Mouse (Mus musculus) heart, adult 2 months (tissue): ENCODE data around the gene Entpd5.
A peak's percentile ranks its signal among the peaks of the same experiment; 100 is the strongest.

Experiments used
- CTCF ChIP-seq: fragments of 200-600 bp; IDR thresholded peaks from 2 replicates; pipeline ENCODE4 v1.8.1; 2022; ENCODE audit warnings: antibody characterized with exemption, mild to moderate bottlenecking, moderate library complexity
- EP300 ChIP-seq: fragments of 200-500 bp; IDR thresholded peaks from 2 replicates; pipeline ENCODE4 v1.6.1; 2011; ENCODE audit warnings: low read depth, low read length, control low read depth; ENCODE audit not compliant: insufficient read depth
- POLR2A ChIP-seq: fragments of 200-500 bp; IDR thresholded peaks from 2 replicates; pipeline ENCODE4 v1.6.1; 2011; ENCODE audit warnings: mild to moderate bottlenecking, low read depth, low read length, control low read depth; ENCODE audit not compliant: insufficient read depth

- TF ChIP-seq CTCF, result no peak
- TF ChIP-seq POLR2A, result peak; percentile 84
- no peak for TF ChIP-seq EP300
Measured at GRCm38 (mm10) chr12:84416834-84417604, 8.2 kb upstream of the Entpd5 start, which contains the start of gene Rnf113a2.
